Mouse (Mus musculus) lung, embryonic 15.5 days (tissue): ENCODE measurements around the gene Maats1. TPM values are rescaled to one million over a fixed set of nuclear protein-coding genes. Genes with fewer than 3 reads are reported as not detected.

Experiments
- ATAC-seq: fragments of 200-750 bp; cut with Nextera tagmentation; 2 replicates; pipeline ENCODE4 v1.8.0; 2017; ENCODE audit warnings: moderate number of reproducible peaks, borderline replicate concordance; ENCODE audit not compliant: low FRiP score, low TSS enrichment; ENCODE audit errors: extremely low read depth
- H3K27ac ChIP-seq: fragments of 300-500 bp; sonication (generic); 2 replicates; pipeline ENCODE4 v1.5.1; 2015; ENCODE audit warnings: moderate library complexity, mild to moderate bottlenecking, inconsistent platforms
- H3K27me3 ChIP-seq: fragments of 300-500 bp; sonication (generic); 2 replicates; pipeline ENCODE4 v1.6.1; 2015; ENCODE audit warnings: inconsistent platforms
- H3K36me3 ChIP-seq: fragments of 300-500 bp; sonication (generic); 2 replicates; pipeline ENCODE4 v1.6.1; 2015; ENCODE audit warnings: inconsistent platforms
- H3K4me1 ChIP-seq: fragments of 300-500 bp; sonication (generic); 2 replicates; pipeline ENCODE4 v1.6.1; 2015; ENCODE audit warnings: inconsistent platforms
- H3K4me2 ChIP-seq: fragments of 300-500 bp; sonication (generic); 2 replicates; pipeline ENCODE4 v1.6.1; 2015; ENCODE audit warnings: inconsistent platforms, mild to moderate bottlenecking, moderate library complexity
- H3K4me3 ChIP-seq: fragments of 300-500 bp; sonication (generic); 2 replicates; pipeline ENCODE4 v1.5.1; 2015; ENCODE audit warnings: mild to moderate bottlenecking, inconsistent platforms
- H3K9ac ChIP-seq: fragments of 300-500 bp; sonication (generic); 2 replicates; pipeline ENCODE4 v1.6.1; 2015; ENCODE audit warnings: inconsistent platforms
- H3K9me3 ChIP-seq: fragments of 300-500 bp; sonication (generic); 2 replicates; pipeline ENCODE4 v1.6.1; 2016; ENCODE audit warnings: inconsistent platforms
- WGBS: fragments of 180-500 bp; shearing (Covaris S2); methylation state at CpG from one replicate; pipeline ENCODE4 v1.1.7; 2015; 5-methylcytosine and 5-hydroxymethylcytosine counted together
- polyA plus RNA-seq: library from polyadenylated mRNA; unstranded; fragments of >200 nt; fragmentation: Nextera tagmentation; extraction: Ambion mirVana; gene quantifications from 2 replicates; pipeline ENCODE4 v1.2.1, GENCODE M21; 2015

The Maats1 gene
- polyA plus RNA-seq, 1 experiment from 2014 or later, result 0.65 TPM

- Histone ChIP-seq H3K27me3 (no peaks in the 10 kb centered on the region), H3K9ac (no peak overlapping the region), H3K4me3 (no peak overlapping the region), H3K4me2 (no peak overlapping the region), H3K4me1 (peaks cover 15% of the 10 kb centered on the region), H3K36me3 (no peaks in the 10 kb centered on the region), H3K27ac (no peak overlapping the region), H3K9me3 (no peaks in the 10 kb centered on the region)
- 83% methylated on average over 6 of the region's 6 CpGs for WGBS
- ATAC-seq, result no peak
These were observed 16.4 kb upstream of the Maats1 start for GRCm38 (mm10) chr16:38358256-38358812.

DNA sequence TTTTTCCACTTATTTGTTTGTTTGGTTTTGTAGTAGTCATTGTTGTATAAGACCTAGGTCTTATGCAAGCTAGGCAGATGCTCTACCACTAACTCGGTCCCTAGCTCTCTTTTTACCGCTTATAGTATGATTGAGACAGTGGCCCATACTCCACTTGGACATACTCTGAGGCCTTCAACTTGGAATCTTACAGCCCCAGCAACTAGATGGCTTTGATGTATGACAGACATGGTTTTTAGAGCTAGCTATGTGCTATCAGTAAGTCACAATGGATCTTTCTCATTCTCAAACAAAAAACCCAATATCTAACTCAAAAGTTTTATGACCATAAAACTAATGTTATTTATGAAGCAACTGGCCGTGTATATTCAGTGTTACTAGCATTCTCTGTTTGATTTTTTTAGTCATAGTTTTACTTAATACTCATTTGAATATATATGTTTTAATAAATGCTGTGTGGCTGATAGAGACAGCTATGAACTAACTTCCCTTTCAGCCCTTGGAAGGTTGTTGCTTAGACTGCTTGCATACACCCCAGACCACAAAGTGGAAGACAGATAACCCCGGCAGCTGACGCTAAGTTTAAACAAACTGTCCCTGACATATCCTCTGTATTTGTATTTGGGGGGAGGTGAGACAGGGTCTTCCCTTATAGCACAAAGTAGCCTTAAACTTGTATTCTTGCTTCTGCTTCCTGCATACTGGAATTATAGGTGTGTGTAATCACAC is 12.4 kb upstream of the Maats1 start:
- Histone ChIP-seq H3K27me3 (no peaks in the 10 kb centered on the region), H3K36me3 (peaks cover 18% of the 10 kb centered on the region; the same call in 1 of the 2 replicates), H3K4me3 (no peak overlapping the region), H3K4me2 (no peak overlapping the region), H3K27ac (no peak overlapping the region), H3K9ac (no peak overlapping the region), H3K4me1 (no peaks in the 10 kb centered on the region), H3K9me3 (no peaks in the 10 kb centered on the region)
- 49% methylated on average over 5 of the region's 5 CpGs for WGBS
- no peak for ATAC-seq

- Histone ChIP-seq H3K36me3 (peaks cover 18% of the 10 kb centered on the region; the same call in 1 of the 2 replicates), H3K9me3 (no peaks in the 10 kb centered on the region), H3K9ac (no peak overlapping the region), H3K4me3 (no peak overlapping the region), H3K4me2 (no peak overlapping the region), H3K27ac (no peak overlapping the region), H3K4me1 (no peaks in the 10 kb centered on the region), H3K27me3 (no peaks in the 10 kb centered on the region)
- no peak for ATAC-seq
- 90% methylated on average over 2 of the region's 2 CpGs for WGBS
These were observed 11.7 kb upstream of the Maats1 start for GRCm38 (mm10) chr16:38353642-38354041.

DNA sequence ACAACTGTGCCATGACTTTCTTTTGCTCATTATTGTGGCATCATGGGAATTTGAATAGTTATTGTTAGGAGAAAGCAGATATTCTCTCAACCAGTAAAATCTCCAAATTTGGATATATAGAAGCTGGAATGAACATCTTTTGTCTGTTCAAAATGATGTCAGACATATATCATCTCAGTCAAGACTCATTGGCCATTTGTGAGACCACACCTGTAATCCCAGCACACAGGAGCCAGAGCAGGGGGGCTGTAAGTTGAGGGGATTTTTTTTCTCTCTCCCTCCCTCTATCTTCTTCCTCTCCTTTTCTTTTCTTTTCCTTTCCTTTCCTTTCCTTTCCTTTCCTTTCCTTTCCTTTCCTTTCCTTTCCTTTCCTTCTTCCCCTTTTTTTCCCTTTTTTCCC is 10.9 kb upstream of the Maats1 start:
- Histone ChIP-seq H3K4me3 (no peak overlapping the region), H3K36me3 (peaks cover 18% of the 10 kb centered on the region; the same call in 1 of the 2 replicates), H3K4me2 (no peak overlapping the region), H3K9ac (no peak overlapping the region), H3K4me1 (peaks cover 4% of the 10 kb centered on the region), H3K27ac (no peak overlapping the region), H3K27me3 (no peaks in the 10 kb centered on the region), H3K9me3 (no peaks in the 10 kb centered on the region)
- ATAC-seq, result no peak

DNA sequence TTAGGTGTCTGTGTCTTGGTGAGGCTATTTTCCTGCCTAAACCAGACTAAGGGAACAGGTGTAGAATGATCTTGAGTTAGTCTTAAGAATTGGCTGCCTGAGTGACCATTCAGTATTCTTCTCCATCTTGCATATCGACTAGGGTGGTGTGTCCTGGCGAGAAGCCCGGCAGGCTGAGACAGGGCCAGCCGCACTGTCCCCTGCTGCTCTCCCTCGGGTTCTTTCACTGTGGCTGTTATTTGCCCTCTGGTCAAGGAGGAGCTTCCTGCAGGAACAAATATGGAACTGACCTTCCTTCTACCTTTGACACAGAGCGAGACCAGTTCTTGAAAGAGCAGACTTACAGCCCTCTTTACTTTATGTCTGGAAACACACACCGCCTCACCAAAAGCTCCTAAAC is 10.1 kb upstream of the Maats1 start:
- ATAC-seq, result no peak
- H3K9me3 ChIP-seq, result no peaks in the 10 kb centered on the region
- no peak overlapping the region for H3K27ac ChIP-seq
- peaks cover 9% of the 10 kb centered on the region for H3K4me1 ChIP-seq
- peaks cover 18% of the 10 kb centered on the region; the same call in 1 of the 2 replicates for H3K36me3 ChIP-seq
- H3K27me3 ChIP-seq, result no peaks in the 10 kb centered on the region
- H3K4me3 ChIP-seq, result no peak overlapping the region
- WGBS, result 65% methylated on average over 7 of the region's 7 CpGs
- no peak overlapping the region for H3K9ac ChIP-seq
- H3K4me2 ChIP-seq, result no peak overlapping the region

DNA sequence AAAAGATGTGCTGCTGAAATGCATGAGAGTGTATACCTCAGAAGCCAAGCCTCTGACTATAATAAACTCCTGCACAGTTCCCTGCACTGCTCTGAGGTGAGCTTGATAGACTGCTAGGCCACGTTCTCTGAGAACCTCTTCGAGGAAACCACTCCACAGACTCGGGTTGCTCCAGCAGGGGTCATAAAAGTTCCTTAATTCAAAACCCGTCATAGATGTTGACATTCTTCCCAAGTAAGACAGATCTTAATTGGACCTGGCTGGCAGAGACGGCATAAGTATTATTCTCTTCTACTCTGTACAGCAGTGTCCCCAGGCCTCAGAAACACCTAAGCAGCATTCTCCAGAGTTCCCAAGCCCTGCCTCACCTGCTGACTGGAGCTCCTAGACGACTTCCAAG is 9.0 kb upstream of the Maats1 start:
- Histone ChIP-seq H3K27me3 (no peaks in the 10 kb centered on the region), H3K9ac (no peak overlapping the region), H3K27ac (no peak overlapping the region), H3K4me3 (no peak overlapping the region), H3K4me1 (peaks cover 9% of the 10 kb centered on the region), H3K9me3 (no peaks in the 10 kb centered on the region), H3K4me2 (no peak overlapping the region), H3K36me3 (peaks cover 18% of the 10 kb centered on the region; the same call in 1 of the 2 replicates)
- ATAC-seq, result no peak
- 32% methylated on average over 6 of the region's 6 CpGs for WGBS

GRCm38 (mm10) chr16:38350361-38350855 is 8.5 kb upstream of the Maats1 start:
- Histone ChIP-seq H3K27me3 (no peaks in the 10 kb centered on the region), H3K9me3 (no peaks in the 10 kb centered on the region), H3K36me3 (peaks cover 18% of the 10 kb centered on the region; the same call in 1 of the 2 replicates), H3K4me2 (no peak overlapping the region), H3K27ac (no peak overlapping the region), H3K4me1 (peaks cover 9% of the 10 kb centered on the region), H3K9ac (no peak overlapping the region), H3K4me3 (no peak overlapping the region)
- WGBS, result 18% methylated on average over 7 of the region's 7 CpGs
- ATAC-seq, result peak; percentile 57; the same call in 1 of the 2 replicates

DNA sequence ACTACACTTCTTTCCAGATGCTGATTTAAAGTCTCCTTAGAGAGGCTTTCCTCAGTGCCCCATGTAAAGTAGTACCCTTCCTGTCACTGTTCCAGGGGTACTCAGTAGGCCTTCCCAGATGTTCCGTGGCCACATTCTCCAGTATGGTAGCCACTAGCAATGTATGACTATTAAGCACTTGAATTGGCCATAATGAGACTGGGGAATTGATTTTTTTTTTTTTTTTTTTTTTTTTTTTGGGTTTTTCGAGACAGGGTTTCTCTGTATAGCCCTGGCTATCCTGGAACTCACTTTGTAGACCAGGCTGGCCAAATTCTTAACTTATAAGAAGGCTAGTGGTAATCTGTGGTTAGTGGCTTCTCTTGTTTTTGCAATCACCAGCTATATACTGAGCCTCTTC is 7.9 kb upstream of the Maats1 start:
- Histone ChIP-seq H3K4me1 (peaks cover 11% of the 10 kb centered on the region), H3K4me2 (no peak overlapping the region), H3K27ac (no peak overlapping the region), H3K36me3 (peaks cover 18% of the 10 kb centered on the region; the same call in 1 of the 2 replicates), H3K4me3 (no peak overlapping the region), H3K9ac (no peak overlapping the region), H3K9me3 (no peaks in the 10 kb centered on the region), H3K27me3 (no peaks in the 10 kb centered on the region)
- ATAC-seq, result no peak
- 85% methylated on average over 2 of the region's 2 CpGs for WGBS

GRCm38 (mm10) chr16:38348217-38348761 is 6.3 kb upstream of the Maats1 start:
- no peak overlapping the region; the same call in 1 of the 2 replicates for H3K4me2 ChIP-seq
- no peaks in the 10 kb centered on the region for H3K27me3 ChIP-seq
- no peak overlapping the region for H3K4me3 ChIP-seq
- H3K4me1 ChIP-seq, result peaks cover 13% of the 10 kb centered on the region
- H3K9me3 ChIP-seq, result no peaks in the 10 kb centered on the region
- no peak for ATAC-seq
- no peak overlapping the region for H3K9ac ChIP-seq
- peaks cover 18% of the 10 kb centered on the region; the same call in 1 of the 2 replicates for H3K36me3 ChIP-seq
- H3K27ac ChIP-seq, result no peak overlapping the region
- 77% methylated on average over 9 of the region's 9 CpGs for WGBS

DNA sequence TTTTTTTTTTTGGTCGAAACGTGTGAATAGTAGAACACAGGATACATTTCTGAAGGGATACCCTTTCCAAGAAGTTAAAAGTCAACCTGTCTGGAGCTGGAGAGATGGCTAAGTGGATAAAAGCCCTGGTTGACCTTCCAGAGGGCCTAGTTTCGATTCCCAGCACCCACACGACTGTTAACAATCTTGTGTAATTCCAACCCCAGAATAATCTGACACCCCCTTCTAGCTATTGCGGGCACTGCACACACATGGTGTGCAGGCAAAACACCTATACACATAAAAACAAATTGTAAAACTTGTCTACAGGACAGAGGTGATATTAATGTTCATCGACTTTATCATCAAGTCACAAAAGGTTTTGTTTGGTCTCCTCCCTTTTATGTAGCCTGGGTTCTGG is 5.6 kb upstream of the Maats1 start:
- H3K9ac ChIP-seq, result no peak overlapping the region; the same call in 1 of the 2 replicates
- no peaks in the 10 kb centered on the region for H3K27me3 ChIP-seq
- no peak for ATAC-seq
- peaks cover 18% of the 10 kb centered on the region; the same call in 1 of the 2 replicates for H3K36me3 ChIP-seq
- WGBS, result 54% methylated on average over 6 of the region's 6 CpGs
- peak overlapping the region; percentile 79 for H3K4me3 ChIP-seq
- no peaks in the 10 kb centered on the region for H3K9me3 ChIP-seq
- H3K4me2 ChIP-seq, result peak overlapping the region; percentile 62
- peaks cover 13% of the 10 kb centered on the region for H3K4me1 ChIP-seq
- H3K27ac ChIP-seq, result no peak overlapping the region

GRCm38 (mm10) chr16:38346529-38347325 is 4.8 kb upstream of the Maats1 start, which contains the start of the genes Cox17 and Gm21987:
Gene Cox17 (plus strand): TSS chr16:38346991.
Gene Gm21987 (plus strand): TSS chr16:38347040.
- no peaks in the 10 kb centered on the region for H3K27me3 ChIP-seq
- 3% methylated on average over 35 of the region's 35 CpGs for WGBS
- H3K9ac ChIP-seq, result peak within 1 kb of the TSS; percentile 84
- H3K36me3 ChIP-seq, result peaks cover 12% of the 10 kb centered on the region; the same call in 1 of the 2 replicates
- ATAC-seq, result peak; percentile 93
- H3K4me3 ChIP-seq, result peak within 1 kb of the TSS; percentile 79
- no peaks in the 10 kb centered on the region for H3K9me3 ChIP-seq
- H3K4me2 ChIP-seq, result peak within 1 kb of the TSS; percentile 62
- peaks cover 17% of the 10 kb centered on the region for H3K4me1 ChIP-seq
- peak within 1 kb of the TSS; percentile 86 for H3K27ac ChIP-seq
